Mouse (Mus musculus) bone marrow, adult 2 months (tissue): ENCODE data around the gene Mettl6.

Experiments
- CTCF ChIP-seq: fragments of 200-500 bp; IDR thresholded peaks from 2 replicates; pipeline ENCODE4 v1.5.1; 2011; ENCODE audit warnings: low read length, control low read depth; ENCODE audit not compliant: control insufficient read depth, insufficient read depth
- POLR2A ChIP-seq: fragments of 200-500 bp; IDR thresholded peaks from 2 replicates; pipeline ENCODE4 v1.6.1; 2011; ENCODE audit warnings: low read depth, mild to moderate bottlenecking, control low read depth, low read length, borderline replicate concordance; ENCODE audit not compliant: control insufficient read depth

DNA sequence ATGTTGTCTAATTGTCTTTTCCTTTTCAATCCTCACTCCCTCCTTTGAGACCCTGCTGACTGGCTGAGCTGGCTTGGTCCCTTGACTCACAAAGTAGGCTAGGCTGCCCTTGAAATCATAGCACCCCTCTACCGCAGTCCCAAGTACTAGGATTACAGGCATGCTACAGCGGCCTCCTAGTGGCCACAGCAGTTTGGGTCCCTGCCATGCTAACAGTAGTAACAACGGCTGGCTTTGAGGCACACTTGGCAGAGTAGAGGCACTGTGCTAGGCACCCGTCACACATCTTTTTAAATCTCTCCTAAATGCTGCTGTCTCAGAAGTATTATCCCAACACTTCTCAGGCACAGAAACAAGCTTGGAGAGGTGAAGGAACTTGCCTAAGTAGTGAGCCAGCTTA is 8.4 kb downstream of the Mettl6 start:
- no peak for TF ChIP-seq CTCF
- TF ChIP-seq POLR2A: no peak
